Mouse (Mus musculus): Measurements from ENCODE around the gene Ano9. TPM values are rescaled to one million over a fixed set of nuclear protein-coding genes. Genes with fewer than 3 reads are reported as not detected.

Gene Ano9
- total and polyA plus RNA-seq, 3 experiments = 0.03 to 0.08 TPM; not detected in 1

- H3K4me1 ChIP-seq (ENCODE audit: control insufficient read depth in 1 of 2, insufficient read depth in 2 of 2, low read length in 2 of 2) = peaks cover 0 to 15% of the 10 kb centered on the region in 2 experiments; a peak in 2 of 4 replicates
These were observed 20.4 kb downstream of the Ano9 start for GRCm38 (mm10) chr7:141097177-141097576.

GRCm38 (mm10) chr7:141096649-141097056, 21.0 kb downstream of the Ano9 start:
- Histone ChIP-seq H3K9me3 (replicated peaks; ENCODE audit: insufficient read depth, low read length) (no peaks in the 10 kb centered on the region), H3K79me2 (ENCODE audit: control insufficient read depth, insufficient read depth, low read length, poor library complexity) (no peaks in the 10 kb centered on the region), H3K36me3 (ENCODE audit: control insufficient read depth in 1 of 2, insufficient read depth in 2 of 2, low read length in 2 of 2) (peaks cover 0 to 7% of the 10 kb centered on the region in 2 experiments; a peak in 2 of 4 replicates), H3K9ac (ENCODE audit: control insufficient read depth, low read depth, low read length, poor library complexity, severe bottlenecking) (peak overlapping the region; percentile 54), H3K27ac (ENCODE audit: control insufficient read depth, low read depth, low read length) (peak overlapping the region; percentile 33), H3K4me1 (ENCODE audit: control insufficient read depth in 1 of 2, insufficient read depth in 2 of 2, low read length in 2 of 2) (peaks cover 0 to 15% of the 10 kb centered on the region in 2 experiments; a peak in 2 of 4 replicates), H3K4me3 (ENCODE audit: control insufficient read depth in 1 of 2, insufficient read depth in 1 of 2, low read depth in 2 of 2, low read length in 2 of 2) (peak overlapping the region; percentile 36 to 63), H3K27me3 (ENCODE audit: control insufficient read depth in 1 of 2, insufficient read depth in 2 of 2, low read length in 2 of 2) (peaks cover 0 to 2% of the 10 kb centered on the region in 2 experiments; a peak in 1 of 4 replicates)
- peak; percentile 93 for DNase-seq (ENCODE audit: low read depth, low spot score)
- TF ChIP-seq NRF1 (IDR thresholded peaks at IDR 0.05; ENCODE audit: insufficient read depth, low read depth, low read length, poor library complexity, severe bottlenecking) = no peak
- TF ChIP-seq GABPA (IDR thresholded peaks at IDR 0.05; ENCODE audit: low read depth, low read length) = no peak
- TF ChIP-seq NELFE (IDR thresholded peaks at IDR 0.05; ENCODE audit: low read depth, low read length) = peak; percentile 59
- no peak for TF ChIP-seq BHLHE40 (IDR thresholded peaks at IDR 0.05; ENCODE audit: borderline replicate concordance, low read depth, low read length)
- TF ChIP-seq POLR2AphosphoS2 (IDR thresholded peaks at IDR 0.05; ENCODE audit: low read length) = 0 out of 2 replicates have a peak, but pooled peaks have one; percentile 36
- no peak for TF ChIP-seq RCOR1 (IDR thresholded peaks at IDR 0.05; ENCODE audit: low read depth, low read length)
- TF ChIP-seq RAD21 (IDR thresholded peaks at IDR 0.05; ENCODE audit: low read depth, low read length) = peak; percentile 44
- TF ChIP-seq MXI1 (IDR thresholded peaks at IDR 0.05; ENCODE audit: low read depth, low read length) = peak; percentile 55
- TF ChIP-seq GATA1 (IDR thresholded peaks at IDR 0.05; ENCODE audit: low read depth, low read length) = no peak
- no peak for TF ChIP-seq TAL1 (IDR thresholded peaks at IDR 0.05; ENCODE audit: low read length)
- TF ChIP-seq ZNF384 (IDR thresholded peaks at IDR 0.05; ENCODE audit: low read depth, low read length) = no peak
- TF ChIP-seq HCFC1 (IDR thresholded peaks at IDR 0.05; ENCODE audit: low read depth, low read length) = peak; percentile 76
- peak; percentile 34 for TF ChIP-seq ZC3H11A (IDR thresholded peaks at IDR 0.05; ENCODE audit: low read depth, low read length)
- no peak for TF ChIP-seq USF1 (IDR thresholded peaks at IDR 0.05; ENCODE audit: low read depth, low read length)
- no peak for TF ChIP-seq TCF12 (IDR thresholded peaks at IDR 0.05; ENCODE audit: low read depth, low read length)
- 0 out of 2 replicates have a peak, but pooled peaks have one; percentile 6 for TF ChIP-seq ETS1 (IDR thresholded peaks at IDR 0.05; ENCODE audit: low read depth, low read length)
- TF ChIP-seq MEF2A (IDR thresholded peaks at IDR 0.05; ENCODE audit: extremely low read depth, insufficient replicate concordance, low read depth, low read length, poor library complexity, severe bottlenecking) = no peak
- no peak for TF ChIP-seq USF2 (IDR thresholded peaks at IDR 0.05; ENCODE audit: borderline replicate concordance in 1 of 2, insufficient read depth in 1 of 2, low read depth in 1 of 2, low read length in 2 of 2)
- TF ChIP-seq ZKSCAN1 (IDR thresholded peaks at IDR 0.05; ENCODE audit: low read depth, low read length) = no peak
- TF ChIP-seq POLR2A (IDR thresholded peaks at IDR 0.05; ENCODE audit: control insufficient read depth in 1 of 2, insufficient read depth in 1 of 2, low read depth in 1 of 2, low read length in 2 of 2, poor library complexity in 1 of 2) = peak in 1 of 2 experiments; percentile 69; a peak in 2 of 4 replicates
- TF ChIP-seq SMC3 (IDR thresholded peaks at IDR 0.05; ENCODE audit: low read depth, low read length) = peak; percentile 29; the same call in 1 of the 2 replicates
- no peak for TF ChIP-seq MYC (IDR thresholded peaks at IDR 0.05; ENCODE audit: low read depth, low read length)
- TF ChIP-seq ELF1 (IDR thresholded peaks at IDR 0.05; ENCODE audit: low read depth, low read length) = peak; percentile 81
- TF ChIP-seq POLR2AphosphoS5 (IDR thresholded peaks at IDR 0.05; ENCODE audit: borderline replicate concordance, low read depth, low read length) = no peak

More at GRCm38 (mm10) chr7:141097177-141097576, 20.4 kb downstream of the Ano9 start:
- no peak for TF ChIP-seq GABPA (IDR thresholded peaks at IDR 0.05; ENCODE audit: low read depth, low read length)
- TF ChIP-seq ZKSCAN1 (IDR thresholded peaks at IDR 0.05; ENCODE audit: low read depth, low read length) = no peak
- TF ChIP-seq POLR2A (IDR thresholded peaks at IDR 0.05; ENCODE audit: control insufficient read depth in 1 of 2, insufficient read depth in 1 of 2, low read depth in 1 of 2, low read length in 2 of 2, poor library complexity in 1 of 2) = no peak
- no peak for TF ChIP-seq ELF1 (IDR thresholded peaks at IDR 0.05; ENCODE audit: low read depth, low read length)
- no peak for TF ChIP-seq EP300 (IDR thresholded peaks at IDR 0.05; ENCODE audit: low read depth in 1 of 2, low read length in 2 of 2)
- no peak for TF ChIP-seq USF2 (IDR thresholded peaks at IDR 0.05; ENCODE audit: borderline replicate concordance in 1 of 2, insufficient read depth in 1 of 2, low read depth in 1 of 2, low read length in 2 of 2)
- no peak for TF ChIP-seq HCFC1 (IDR thresholded peaks at IDR 0.05; ENCODE audit: low read depth, low read length)
- TF ChIP-seq POLR2AphosphoS5 (IDR thresholded peaks at IDR 0.05; ENCODE audit: borderline replicate concordance, low read depth, low read length) = no peak
- TF ChIP-seq MEF2A (IDR thresholded peaks at IDR 0.05; ENCODE audit: extremely low read depth, insufficient replicate concordance, low read depth, low read length, poor library complexity, severe bottlenecking) = no peak
- no peak for TF ChIP-seq CHD1 (IDR thresholded peaks at IDR 0.05; ENCODE audit: low read depth, low read length)
- TF ChIP-seq TCF12 (IDR thresholded peaks at IDR 0.05; ENCODE audit: low read depth, low read length) = no peak
- TF ChIP-seq UBTF (IDR thresholded peaks at IDR 0.05; ENCODE audit: borderline replicate concordance, insufficient read depth, low read depth, low read length) = no peak
- TF ChIP-seq E2F4 (IDR thresholded peaks at IDR 0.05; ENCODE audit: borderline replicate concordance, low read depth, low read length) = no peak
- no peak for TF ChIP-seq BHLHE40 (IDR thresholded peaks at IDR 0.05; ENCODE audit: borderline replicate concordance, low read depth, low read length)
- Histone ChIP-seq H3K9ac (ENCODE audit: control insufficient read depth, low read depth, low read length, poor library complexity, severe bottlenecking) (peak overlapping the region; percentile 32), H3K79me2 (ENCODE audit: control insufficient read depth, insufficient read depth, low read length, poor library complexity) (no peaks in the 10 kb centered on the region), H3K9me3 (replicated peaks; ENCODE audit: insufficient read depth, low read length) (no peaks in the 10 kb centered on the region), H3K36me3 (ENCODE audit: control insufficient read depth in 1 of 2, insufficient read depth in 2 of 2, low read length in 2 of 2) (peaks cover 0 to 7% of the 10 kb centered on the region in 2 experiments; a peak in 2 of 4 replicates), H3K27ac (ENCODE audit: control insufficient read depth, low read depth, low read length) (peak overlapping the region; percentile 21; the same call in 1 of the 2 replicates), H3K27me3 (ENCODE audit: control insufficient read depth in 1 of 2, insufficient read depth in 2 of 2, low read length in 2 of 2) (peaks cover 0 to 4% of the 10 kb centered on the region in 2 experiments; a peak in 2 of 4 replicates), H3K4me3 (ENCODE audit: control insufficient read depth in 1 of 2, insufficient read depth in 1 of 2, low read depth in 2 of 2, low read length in 2 of 2) (peak overlapping the region; percentile 36 to 44)
- DNase-seq (ENCODE audit: low read depth, low spot score) = no peak

Data from MEL (cell line).